Mouse (Mus musculus) bone marrow, adult 2 months (tissue): ENCODE results near the gene Map3k14. TPM values are rescaled to one million over a fixed set of nuclear protein-coding genes. Genes with fewer than 3 reads are reported as not detected.

Source experiments
- H3K27ac ChIP-seq: fragments of 200-500 bp; 2 replicates; pipeline ENCODE4 v1.5.1; 2012; ENCODE audit warnings: low read depth, mild to moderate bottlenecking, control low read depth, inconsistent platforms, low read length; ENCODE audit not compliant: control insufficient read depth, poor library complexity, insufficient read depth
- H3K4me1 ChIP-seq: fragments of 200-500 bp; 2 replicates; pipeline ENCODE4 v1.6.1; 2011; ENCODE audit warnings: low read length; ENCODE audit not compliant: control insufficient read depth, insufficient read depth
- H3K4me3 ChIP-seq: fragments of 200-500 bp; replicated peaks from 2 replicates; pipeline ENCODE3; 2011; ENCODE audit warnings: mild to moderate bottlenecking, low read depth, low read length, control low read depth; ENCODE audit not compliant: control insufficient read depth
- CTCF ChIP-seq: fragments of 200-500 bp; IDR thresholded peaks from 2 replicates; pipeline ENCODE4 v1.5.1; 2011; ENCODE audit warnings: low read length, control low read depth; ENCODE audit not compliant: control insufficient read depth, insufficient read depth
- POLR2A ChIP-seq: fragments of 200-500 bp; IDR thresholded peaks from 2 replicates; pipeline ENCODE4 v1.6.1; 2011; ENCODE audit warnings: low read depth, mild to moderate bottlenecking, control low read depth, low read length, borderline replicate concordance; ENCODE audit not compliant: control insufficient read depth
- WGBS: fragments of 180-500 bp; shearing (Covaris S2); methylation state at CpG from one replicate; pipeline ENCODE4 v1.1.7; 2018; 5-methylcytosine and 5-hydroxymethylcytosine counted together
- polyA plus RNA-seq: library from polyadenylated mRNA; stranded (reverse); fragments of >200 nt; gene quantifications from 2 replicates; pipeline ENCODE4 v1.2.4, GENCODE M21; 2011; ENCODE audit warnings: low replicate concordance; ENCODE audit not compliant: missing spikeins, insufficient read depth, insufficient read length

Gene Map3k14
- 3.4 and 12.1 TPM in 2 replicates for polyA plus RNA-seq

GRCm38 (mm10) chr11:103267346-103268219 is at the start of gene Map3k14:
TSS of gene Map3k14 (minus strand) at chr11:103267472.
- peak within 1 kb of the TSS; percentile 63 for H3K27ac ChIP-seq
- peak within 1 kb of the TSS; percentile 85 for H3K4me3 ChIP-seq
- TF ChIP-seq CTCF (no peak), POLR2A (no peak; the same call in 1 of the 2 replicates)
- 2% methylated on average over 55 of the region's 55 CpGs for WGBS
- peaks cover 3% of the 10 kb centered on the region; the same call in 1 of the 2 replicates for H3K4me1 ChIP-seq

GRCm38 (mm10) chr11:103315379-103315778 is 48.1 kb upstream of the Map3k14 start:
- TF ChIP-seq POLR2A = no peak
- Histone ChIP-seq H3K4me3 (no peak overlapping the region), H3K4me1 (no peaks in the 10 kb centered on the region), H3K27ac (no peak overlapping the region)
- 24% methylated on average over 5 of the region's 5 CpGs for WGBS

GRCm38 (mm10) chr11:103314736-103315374 is 47.6 kb upstream of the Map3k14 start:
- Histone ChIP-seq H3K4me3 (no peak overlapping the region), H3K4me1 (peaks cover under 1% of the 10 kb centered on the region), H3K27ac (no peak overlapping the region)
- WGBS = 78% methylated on average over 10 of the region's 10 CpGs
- no peak for TF ChIP-seq CTCF

- Histone ChIP-seq H3K27ac (no peak overlapping the region), H3K4me3 (no peak overlapping the region), H3K4me1 (peaks cover 2% of the 10 kb centered on the region)
- WGBS = 73% methylated on average over 6 of the region's 6 CpGs
- no peak for TF ChIP-seq POLR2A
- no peak for TF ChIP-seq CTCF
Measured at GRCm38 (mm10) chr11:103313542-103313941, 46.3 kb upstream of the Map3k14 start.

GRCm38 (mm10) chr11:103312655-103313255 is 45.5 kb upstream of the Map3k14 start:
- no peak overlapping the region for H3K4me3 ChIP-seq
- no peak for TF ChIP-seq POLR2A
- no peak for TF ChIP-seq CTCF
- peaks cover 3% of the 10 kb centered on the region for H3K4me1 ChIP-seq
- H3K27ac ChIP-seq = no peak overlapping the region
- WGBS = 82% methylated on average over 8 of the region's 8 CpGs

- peaks cover 3% of the 10 kb centered on the region for H3K4me1 ChIP-seq
- 4% methylated on average over 30 of the region's 30 CpGs for WGBS
- no peak overlapping the region for H3K4me3 ChIP-seq
- TF ChIP-seq POLR2A (no peak), CTCF (no peak)
- no peak overlapping the region for H3K27ac ChIP-seq
Measured at GRCm38 (mm10) chr11:103311960-103312611, 44.8 kb upstream of the Map3k14 start.

- peaks cover 3% of the 10 kb centered on the region for H3K4me1 ChIP-seq
- 13% methylated on average over 10 of the region's 10 CpGs for WGBS
- TF ChIP-seq POLR2A (no peak), CTCF (no peak)
- no peak overlapping the region for H3K4me3 ChIP-seq
- H3K27ac ChIP-seq = no peak overlapping the region
Measured at GRCm38 (mm10) chr11:103309956-103310574, 42.8 kb upstream of the Map3k14 start.

- WGBS = 45% methylated on average over 8 of the region's 8 CpGs
- H3K4me3 ChIP-seq = no peak overlapping the region
- H3K27ac ChIP-seq = 0 out of 2 replicates have a peak overlapping the region, but pooled peaks have one; percentile 17
- TF ChIP-seq POLR2A = no peak
- TF ChIP-seq CTCF = no peak
- peaks cover 3% of the 10 kb centered on the region for H3K4me1 ChIP-seq
Measured at GRCm38 (mm10) chr11:103307910-103308309, 40.6 kb upstream of the Map3k14 start.
